Comparison of ENCODE assay signal across 29 mouse cellular contexts in the genomic region with DNA sequence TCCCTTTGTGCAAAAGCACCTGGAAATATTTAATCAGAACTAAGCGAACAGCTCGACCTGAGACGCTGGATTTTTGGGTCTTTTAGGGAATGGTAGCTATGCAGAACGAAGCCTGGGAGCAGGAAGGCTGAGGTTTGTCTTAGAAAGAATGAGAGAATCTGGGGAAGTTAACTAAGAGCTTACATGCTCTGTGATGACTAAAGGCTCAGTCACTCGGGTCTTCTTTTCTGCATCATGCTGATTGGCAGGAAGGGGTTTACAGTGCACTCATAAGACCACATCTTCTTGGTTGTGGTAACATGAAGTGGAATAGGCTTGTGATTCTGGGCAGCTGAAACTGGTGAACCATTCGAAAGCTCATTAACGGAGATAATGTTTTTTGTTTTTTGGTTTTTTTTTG.
DNase-seq lines count a peak whose midpoint lies in the region; ATAC-seq and TF ChIP-seq lines count a peak whose summit lies in the region.
"Had no signal": no experiment of that assay in that cellular context is flagged by ENCODE, and none has a peak within 500 bp of the region (broad histone marks: within the 10 kb centered on the region; RNA-seq: fewer than 3 reads in every experiment).

No protein-coding gene starts in this region.

- no peaks in the 10 kb centered on the region for H3K9me3 ChIP-seq in hindbrain, postnatal 0 days (ENCODE audit: low read length)
- H3K9me3 ChIP-seq: embryonic facial prominence, embryonic 12.5 days; embryonic facial prominence, embryonic 15.5 days; G1E; heart, embryonic 13.5 days had no signal

- WGBS in hindbrain, postnatal 0 days, result 88% methylated on average over 7 of the region's 7 CpGs

- H3K9ac ChIP-seq in hindbrain, postnatal 0 days (replicated peaks; ENCODE audit: low read length), result no peak overlapping the region
- H3K9ac ChIP-seq: embryonic facial prominence, embryonic 12.5 days; embryonic facial prominence, embryonic 15.5 days; forebrain, postnatal 0 days; heart, embryonic 13.5 days; hindbrain, embryonic 14.5 days had no signal

- no peak overlapping the region for H3K4me3 ChIP-seq in embryonic fibroblast, embryonic 13.5 days (ENCODE audit: insufficient read depth, low read length)
- H3K4me3 ChIP-seq in hindbrain, postnatal 0 days (ENCODE audit: low read length), result no peak overlapping the region
- H3K4me3 ChIP-seq: embryonic facial prominence, embryonic 12.5 days; embryonic facial prominence, embryonic 15.5 days; erythroblast, embryonic 14.5 days; gastrocnemius, adult 2 months; heart, embryonic 13.5 days had no signal

- no peak for TF ChIP-seq POLR2A in embryonic fibroblast, embryonic 13.5 days (IDR thresholded peaks at IDR 0.05; ENCODE audit: low read depth, low read length)

- H3K36me3 ChIP-seq in hindbrain, postnatal 0 days (ENCODE audit: insufficient read depth, low read length), result no peaks in the 10 kb centered on the region
- H3K36me3 ChIP-seq: embryonic facial prominence, embryonic 12.5 days; embryonic facial prominence, embryonic 15.5 days; G1E; heart, embryonic 13.5 days had no signal

- TF ChIP-seq CTCF in embryonic fibroblast, embryonic 13.5 days (IDR thresholded peaks at IDR 0.05; ENCODE audit: borderline replicate concordance, insufficient read depth, low read length), result no peak
- no peak for TF ChIP-seq CTCF in hindbrain, postnatal 0 days (IDR thresholded peaks at IDR 0.05; ENCODE audit: low read depth)

- H3K4me2 ChIP-seq in hindbrain, postnatal 0 days (ENCODE audit: low read depth, low read length), result no peak overlapping the region
- H3K4me2 ChIP-seq: embryonic facial prominence, embryonic 12.5 days; embryonic facial prominence, embryonic 15.5 days; heart, embryonic 13.5 days; hindbrain, embryonic 14.5 days had no signal

- H3K4me1 ChIP-seq in embryonic fibroblast, embryonic 13.5 days (ENCODE audit: control insufficient read depth, insufficient read depth, low read length), result peaks cover 10% of the 10 kb centered on the region
- H3K4me1 ChIP-seq in hindbrain, postnatal 0 days (ENCODE audit: insufficient read depth, low read length), result no peaks in the 10 kb centered on the region
- H3K4me1 ChIP-seq: embryonic facial prominence, embryonic 12.5 days; embryonic facial prominence, embryonic 15.5 days; heart, embryonic 13.5 days had no signal

- DNase-seq in 3134 (ENCODE audit: extremely low read depth, insufficient read length, low spot score) (peak; percentile 73), 3T3-L1 (ENCODE audit: low read depth, low spot score) (peak; percentile 88)
- DNase-seq in Muller cell, postnatal 12 days (ENCODE audit: inconsistent ontology term), result peak; percentile 73
- no peak for DNase-seq in hindbrain, postnatal 0 days (ENCODE audit: low spot score)
- DNase-seq in B cell, adult 2 months, result no peak
- no peak for DNase-seq in embryo, embryonic 9.5 days (ENCODE audit: extremely low spot score)
- no peak for DNase-seq in thymus, postnatal 14 days
- DNase-seq: adrenal gland, postnatal 10 days; cerebellum, adult 11 months; cerebellum, adult 2 months; cerebellum, adult 9-11 months; cerebellum, postnatal 25 days; forebrain, postnatal 0 days; gastrocnemius, adult 2 months; gastrocnemius, postnatal 14 days; heart, adult 18-20 months; heart, postnatal 14 days; heart, postnatal 4 days; kidney, adult 11 months; kidney, adult 8-10 months had no signal

- ATAC-seq in hindbrain, postnatal 0 days, result no peak
- ATAC-seq: forebrain, embryonic 14.5 days; forebrain, postnatal 0 days had no signal

- H3K27ac ChIP-seq in embryonic fibroblast, embryonic 13.5 days (ENCODE audit: insufficient read depth, low read length), result peak overlapping the region; percentile 87
- H3K27ac ChIP-seq in hindbrain, postnatal 0 days, result no peak overlapping the region
- H3K27ac ChIP-seq: embryonic facial prominence, embryonic 12.5 days; embryonic facial prominence, embryonic 15.5 days; gastrocnemius, adult 2 months; heart, embryonic 13.5 days; hindbrain, embryonic 14.5 days had no signal

- H3K27me3 ChIP-seq in hindbrain, postnatal 0 days (ENCODE audit: insufficient read depth, low read length), result no peaks in the 10 kb centered on the region
- H3K27me3 ChIP-seq: CH12.LX; embryonic facial prominence, embryonic 12.5 days; embryonic facial prominence, embryonic 15.5 days; heart, embryonic 13.5 days had no signal

Comparison
In these comparisons a context has a peak if more than half of its experiments do, and no peak if none do; other contexts are left out.
1. DNase-seq: peak in 3134 (single experiment), 3T3-L1 (single experiment) and Muller cell, postnatal 12 days (single experiment); none in hindbrain, postnatal 0 days (single experiment), B cell, adult 2 months (0 of 2), embryo, embryonic 9.5 days (single experiment) and thymus, postnatal 14 days (single experiment).